8 mouse cellular contexts compared by ENCODE assay signal in genomic region chr5:134007127-134007771, GRCm38 (mm10).
A peak's percentile ranks its signal among the peaks of the same experiment; 100 is the strongest.
DNase-seq lines count a peak whose midpoint lies in the region; ATAC-seq and TF ChIP-seq lines count a peak whose summit lies in the region.

No protein-coding gene starts in this region.

- H3K36me3 ChIP-seq in kidney, embryonic 15.5 days = no peaks in the 10 kb centered on the region
- H3K36me3 ChIP-seq in embryonic facial prominence, embryonic 15.5 days = no peaks in the 10 kb centered on the region
- no peaks in the 10 kb centered on the region for H3K36me3 ChIP-seq in hindbrain, embryonic 13.5 days
- no peaks in the 10 kb centered on the region for H3K36me3 ChIP-seq in liver, postnatal 0 days (replicated peaks; ENCODE audit: insufficient read depth, low read length)

- no peak for TF ChIP-seq EP300 in liver, postnatal 0 days (IDR thresholded peaks at IDR 0.05; ENCODE audit: low read depth)

- 17% methylated on average over 3 of the region's 3 CpGs for WGBS in kidney, embryonic 15.5 days
- 15% methylated on average over 3 of the region's 3 CpGs for WGBS in embryonic facial prominence, embryonic 15.5 days
- WGBS in hindbrain, embryonic 13.5 days = 11% methylated on average over 3 of the region's 3 CpGs
- 14% methylated on average over 3 of the region's 3 CpGs for WGBS in liver, postnatal 0 days (ENCODE audit: insufficient replicate concordance)

- H3K27me3 ChIP-seq in kidney, embryonic 15.5 days = peaks cover 3% of the 10 kb centered on the region; the same call in 1 of the 2 replicates
- H3K27me3 ChIP-seq in embryonic facial prominence, embryonic 15.5 days = no peaks in the 10 kb centered on the region; the same call in 1 of the 2 replicates
- peaks cover 17% of the 10 kb centered on the region for H3K27me3 ChIP-seq in hindbrain, embryonic 13.5 days
- no peaks in the 10 kb centered on the region for H3K27me3 ChIP-seq in liver, postnatal 0 days (ENCODE audit: insufficient read depth, low read length)

- H3K4me3 ChIP-seq in kidney, embryonic 15.5 days (replicated peaks) = no peak overlapping the region
- no peak overlapping the region for H3K4me3 ChIP-seq in embryonic facial prominence, embryonic 15.5 days (replicated peaks)
- H3K4me3 ChIP-seq in hindbrain, embryonic 13.5 days = no peak overlapping the region
- no peak overlapping the region for H3K4me3 ChIP-seq in liver, postnatal 0 days (ENCODE audit: low read depth, low read length)

- H3K4me2 ChIP-seq in kidney, embryonic 15.5 days = no peak overlapping the region
- no peak overlapping the region for H3K4me2 ChIP-seq in embryonic facial prominence, embryonic 15.5 days (replicated peaks)
- no peak overlapping the region for H3K4me2 ChIP-seq in hindbrain, embryonic 13.5 days
- H3K4me2 ChIP-seq in liver, postnatal 0 days (ENCODE audit: low read depth, low read length) = no peak overlapping the region

- H3K4me1 ChIP-seq in kidney, embryonic 15.5 days = peaks cover 7% of the 10 kb centered on the region
- H3K4me1 ChIP-seq in embryonic facial prominence, embryonic 15.5 days = peaks cover 24% of the 10 kb centered on the region
- peaks cover 22% of the 10 kb centered on the region for H3K4me1 ChIP-seq in hindbrain, embryonic 13.5 days (replicated peaks)
- peaks cover 2% of the 10 kb centered on the region; the same call in 1 of the 2 replicates for H3K4me1 ChIP-seq in liver, postnatal 0 days (ENCODE audit: insufficient read depth)

- H3K27ac ChIP-seq in kidney, embryonic 15.5 days = no peak overlapping the region
- H3K27ac ChIP-seq in embryonic facial prominence, embryonic 15.5 days (replicated peaks) = no peak overlapping the region
- no peak overlapping the region for H3K27ac ChIP-seq in hindbrain, embryonic 13.5 days
- no peak overlapping the region for H3K27ac ChIP-seq in liver, postnatal 0 days (ENCODE audit: low read depth)

- ATAC-seq in kidney, embryonic 15.5 days (replicated peaks; ENCODE audit: low FRiP score) = peak; percentile 61
- ATAC-seq in embryonic facial prominence, embryonic 15.5 days (ENCODE audit: insufficient number of reproducible peaks, low FRiP score, low TSS enrichment, low read depth) = peak; percentile 48
- peak; percentile 63 for ATAC-seq in hindbrain, embryonic 13.5 days (ENCODE audit: low FRiP score)
- peak; percentile 49 for ATAC-seq in liver, postnatal 0 days

- H3K9me3 ChIP-seq in kidney, embryonic 15.5 days (replicated peaks) = no peaks in the 10 kb centered on the region
- H3K9me3 ChIP-seq in embryonic facial prominence, embryonic 15.5 days (replicated peaks) = no peaks in the 10 kb centered on the region
- H3K9me3 ChIP-seq in hindbrain, embryonic 13.5 days = no peaks in the 10 kb centered on the region
- H3K9me3 ChIP-seq in liver, postnatal 0 days (ENCODE audit: low read length) = no peaks in the 10 kb centered on the region

- DNase-seq in kidney, adult 8-10 months = no peak
- DNase-seq in liver, postnatal 0 days = peak; percentile 21
- DNase-seq in spleen, adult 18-20 months = no peak
- DNase-seq in embryo, embryonic 10 days (ENCODE audit: low spot score) = no peak
- DNase-seq in MN1 (ENCODE audit: low spot score) = no peak

- no peak for TF ChIP-seq CTCF in liver, postnatal 0 days (IDR thresholded peaks at IDR 0.05; ENCODE audit: low read depth)

- no peak overlapping the region for H3K9ac ChIP-seq in kidney, embryonic 15.5 days
- H3K9ac ChIP-seq in embryonic facial prominence, embryonic 15.5 days = no peak overlapping the region
- H3K9ac ChIP-seq in hindbrain, embryonic 13.5 days = no peak overlapping the region
- H3K9ac ChIP-seq in liver, postnatal 0 days (replicated peaks) = no peak overlapping the region
